Mouse (Mus musculus) gastrocnemius, adult 8-10 months (tissue): ENCODE data around the gene Fev. TPM values are rescaled to one million over a fixed set of nuclear protein-coding genes. Genes with fewer than 3 reads are reported as not detected.

Source experiments
- microRNA-seq: library from miRNA; unstranded; fragments of <30 nt; microRNA quantifications from one replicate; pipeline ENCODE4 v1.2.0, GENCODE M21; 2022
- total RNA-seq, 4 experiments: library from RNA; stranded (reverse); gene quantifications; 2 replicates each; pipeline ENCODE4 v1.2.4; 2022

Gene Fev
- total RNA-seq, 4 experiments from 2014 or later = not detected

Small RNA genes lying within 50 kb of the gene (microRNA-seq; reads per million reads assigned to microRNA genes)
- 171 reads per million, percentile 58 among the genes with 10 or more reads in this experiment for gene Mir375

Other genes starting within 250 kb of the Fev start
- gene Ttll4, start 223.7 kb downstream of the Fev start, total RNA-seq = 10 to 100 TPM in 3 of 4 experiments, 1 to 10 TPM in 1; 9.2 to 18.3 (median 11.4) TPM
- 10 to 100 TPM; 44.3 to 72.8 (median 67.1) TPM for gene Cyp27a1, start 171.8 kb downstream of the Fev start, total RNA-seq
- gene Prkag3, start 136.2 kb downstream of the Fev start, total RNA-seq = 100 to 1,000 TPM in 3 of 4 experiments, 10 to 100 TPM in 1; 76.0 to 167 (median 125) TPM
- under 1 TPM in 3 of 4 experiments, not detected in 1; 0.27 to 0.72 (median 0.48) TPM for gene Wnt6, start 113.5 kb downstream of the Fev start, total RNA-seq
- gene Wnt10a, start 93.9 kb downstream of the Fev start, total RNA-seq = under 1 TPM in 1 of 4 experiments, not detected in 3; 0.16 TPM
- not detected for gene Cdk5r2, start 30.5 kb downstream of the Fev start, total RNA-seq
- not detected for gene Cryba2, start 7.7 kb upstream of the Fev start, total RNA-seq
- gene Cfap65, start 50.2 kb upstream of the Fev start, total RNA-seq = not detected
- gene Ihh, start 66.3 kb upstream of the Fev start, total RNA-seq = under 1 TPM in 2 of 4 experiments, not detected in 2; 0.16 to 0.19 TPM
- 1 to 10 TPM; 4.3 to 5.7 (median 4.7) TPM for gene Nhej1, start 239.8 kb upstream of the Fev start, total RNA-seq
- under 1 TPM in 2 of 4 experiments, not detected in 2; 0.22 to 0.27 TPM for gene Slc23a3, start 248.5 kb upstream of the Fev start, total RNA-seq